Mouse (Mus musculus) forebrain, embryonic 11.5 days (tissue): ENCODE measurements around the gene Gm10354. TPM values are rescaled to one million over a fixed set of nuclear protein-coding genes. Genes with fewer than 3 reads are reported as not detected.
A peak's percentile ranks its signal among the peaks of the same experiment; 100 is the strongest.
"Not testable (repeated sequence)": the region's sequence is repeated elsewhere in the genome, so short reads cannot be mapped to it uniquely, and the experiment has no call there.

Experiments used
- ATAC-seq: fragments of 200-750 bp; cut with Nextera tagmentation; replicated peaks from 2 replicates; pipeline ENCODE4 v1.8.0; 2017; ENCODE audit warnings: moderate TSS enrichment; ENCODE audit not compliant: low FRiP score
- DNase-seq: peaks from one replicate; pipeline ENCODE4 v3.0.0-alpha.2; 2017; ENCODE audit warnings: low spot score
- H3K27ac ChIP-seq: fragments of 300-500 bp; sonication (generic); 2 replicates; pipeline ENCODE4 v1.5.1; 2014; ENCODE audit warnings: low read depth, low read length
- H3K27me3 ChIP-seq: fragments of 300-500 bp; sonication (generic); 2 replicates; pipeline ENCODE4 v1.6.1; 2014; ENCODE audit warnings: mild to moderate bottlenecking, low read length, mixed read lengths; ENCODE audit not compliant: control insufficient read depth, insufficient read depth
- H3K36me3 ChIP-seq: fragments of 300-500 bp; sonication (generic); 2 replicates; pipeline ENCODE4 v1.6.1; 2014; ENCODE audit warnings: mild to moderate bottlenecking, low read length, moderate library complexity, mixed read lengths; ENCODE audit not compliant: control insufficient read depth, insufficient read depth
- H3K4me1 ChIP-seq: fragments of 300-500 bp; sonication (generic); replicated peaks from 2 replicates; pipeline ENCODE4 v1.6.1; 2014; ENCODE audit warnings: low read length, mixed read lengths; ENCODE audit not compliant: control insufficient read depth, insufficient read depth
- H3K4me2 ChIP-seq: fragments of 300-500 bp; sonication (generic); 2 replicates; pipeline ENCODE4 v1.6.1; 2014; ENCODE audit warnings: low read depth, mild to moderate bottlenecking, low read length, moderate library complexity, mixed read lengths; ENCODE audit not compliant: severe bottlenecking
- H3K4me3 ChIP-seq: fragments of 300-500 bp; sonication (generic); 2 replicates; pipeline ENCODE4 v1.5.1; 2014; ENCODE audit warnings: low read depth, low read length
- H3K9ac ChIP-seq: fragments of 300-500 bp; sonication (generic); 2 replicates; pipeline ENCODE4 v1.6.1; 2014; ENCODE audit warnings: low read length
- H3K9me3 ChIP-seq: fragments of 300-500 bp; sonication (generic); 2 replicates; pipeline ENCODE4 v1.6.1; 2016; ENCODE audit warnings: low read length, mixed read lengths; ENCODE audit not compliant: control insufficient read depth
- WGBS: fragments of 180-500 bp; shearing (Covaris S2); extraction: QIAGEN DNeasy Blood & Tissue Kit; methylation state at CpG from one replicate; pipeline ENCODE4 v1.1.7; 2014; 5-methylcytosine and 5-hydroxymethylcytosine counted together
- polyA plus RNA-seq: library from polyadenylated mRNA; unstranded; fragments of >200 nt; fragmentation: Nextera tagmentation; extraction: Ambion mirVana; gene quantifications from 2 replicates; pipeline ENCODE4 v1.2.1, GENCODE M21; 2014

Gene Gm10354
- polyA plus RNA-seq, 1 experiment from 2014 or later: not detected

DNA sequence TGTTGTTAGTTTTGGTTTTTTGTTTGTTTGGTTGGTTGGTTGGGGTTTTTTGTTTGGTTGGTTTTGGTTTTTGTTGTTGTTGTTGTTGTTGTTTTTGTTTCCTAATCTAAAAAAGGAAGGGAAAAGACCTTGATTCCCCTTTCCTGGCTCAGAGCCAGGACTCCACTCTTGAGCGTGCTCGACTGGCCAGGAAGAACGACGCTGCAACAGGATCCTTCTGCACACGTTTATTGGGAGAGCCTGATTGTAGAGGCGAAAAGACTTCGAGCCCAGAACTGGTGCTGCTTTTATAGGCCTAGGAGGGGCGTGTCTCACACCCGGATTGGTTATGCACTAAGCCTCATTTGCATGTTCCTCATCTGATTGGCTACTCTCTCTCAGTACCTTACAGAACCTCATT, 19.3 kb upstream of the Gm10354 start:
- ATAC-seq, H3K9me3 ChIP-seq, H3K27ac ChIP-seq, H3K4me1 ChIP-seq, H3K9ac ChIP-seq, H3K4me3 ChIP-seq, H3K36me3 ChIP-seq, H3K4me2 ChIP-seq, H3K27me3 ChIP-seq, DNase-seq: not testable (repeated sequence)
- WGBS: 81% methylated on average over 9 of the region's 9 CpGs

DNA sequence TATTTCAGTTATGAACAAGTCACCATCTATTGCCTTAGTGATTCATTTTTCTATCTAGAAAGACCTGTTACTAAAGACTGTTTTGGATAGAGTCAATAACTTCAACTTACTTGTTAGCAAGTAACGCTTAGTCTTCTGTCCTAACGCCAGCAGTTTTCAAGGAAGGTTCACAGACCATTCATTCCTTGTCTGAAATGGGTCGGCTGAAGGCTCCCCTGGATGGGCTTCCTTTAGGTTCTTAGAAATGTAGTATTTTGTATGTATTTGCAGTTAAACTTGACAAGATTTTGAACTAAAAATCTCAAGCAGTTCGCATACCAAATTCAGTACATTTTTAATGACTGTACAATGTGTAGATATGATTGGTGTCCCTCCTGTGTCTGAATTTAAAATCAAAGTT, 18.8 kb upstream of the Gm10354 start:
- H3K9ac ChIP-seq, ATAC-seq, H3K9me3 ChIP-seq, H3K4me3 ChIP-seq, H3K4me2 ChIP-seq, H3K27me3 ChIP-seq, H3K36me3 ChIP-seq, H3K4me1 ChIP-seq, H3K27ac ChIP-seq: not testable (repeated sequence)
- WGBS: 83% methylated on average over 4 of the region's 4 CpGs
- peak; percentile 52 for DNase-seq

DNA sequence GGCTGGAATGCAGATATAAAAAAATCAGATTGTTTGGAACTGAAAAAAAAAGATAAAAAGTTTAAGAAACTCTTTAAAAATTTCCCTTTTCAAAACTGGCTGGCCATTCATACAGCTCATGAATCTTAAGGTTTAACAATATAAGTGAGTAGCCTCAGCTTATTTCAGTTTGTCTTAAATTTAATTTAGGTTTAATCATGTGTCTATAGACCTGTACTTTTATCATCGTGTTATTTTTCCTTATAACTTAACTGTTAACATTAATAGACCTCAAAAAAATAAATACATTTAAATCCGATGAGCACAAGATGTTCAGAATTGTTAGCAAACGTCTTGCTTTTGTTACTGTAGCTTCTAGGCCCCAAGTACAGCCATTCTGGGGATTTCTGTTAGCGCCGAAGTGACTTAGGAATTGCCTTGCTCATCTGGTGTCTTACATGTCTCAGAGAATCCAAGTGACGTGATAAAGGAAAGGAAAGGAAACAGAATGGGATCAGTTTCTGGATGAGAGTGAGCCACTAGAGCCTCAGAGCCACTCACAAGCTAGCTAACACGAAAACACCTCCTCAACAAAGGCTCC, 18.0 kb upstream of the Gm10354 start:
- not testable (repeated sequence) for H3K27ac ChIP-seq, DNase-seq, H3K9me3 ChIP-seq, H3K27me3 ChIP-seq, H3K4me2 ChIP-seq, H3K4me1 ChIP-seq, H3K36me3 ChIP-seq, H3K9ac ChIP-seq, ATAC-seq, H3K4me3 ChIP-seq
- WGBS: 75% methylated on average over 6 of the region's 7 CpGs

DNA sequence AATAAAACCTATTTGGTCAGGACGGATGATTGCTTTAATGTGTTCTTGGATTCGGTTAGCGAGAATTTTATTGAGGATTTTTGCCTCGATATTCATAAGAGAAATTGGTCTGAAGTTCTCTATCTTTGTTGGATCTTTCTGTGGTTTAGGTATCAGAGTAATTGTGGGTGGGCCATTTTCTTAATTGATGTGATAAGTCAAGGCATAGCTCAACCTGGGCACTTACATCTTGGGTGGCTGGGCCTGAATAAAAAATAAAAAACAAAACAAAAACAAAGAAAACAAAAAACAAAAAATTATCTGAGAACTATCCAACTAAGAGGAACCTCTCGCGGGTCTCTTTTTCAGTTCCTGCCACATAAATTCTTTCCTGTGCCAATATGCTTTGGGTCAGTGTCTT, 15.4 kb upstream of the Gm10354 start:
- not testable (repeated sequence) for H3K27ac ChIP-seq, H3K9me3 ChIP-seq, H3K9ac ChIP-seq, H3K4me1 ChIP-seq, H3K4me3 ChIP-seq, DNase-seq, H3K27me3 ChIP-seq, H3K4me2 ChIP-seq, H3K36me3 ChIP-seq
- WGBS: 91% methylated on average over 6 of the region's 6 CpGs
- ATAC-seq: peak; percentile 89

DNA sequence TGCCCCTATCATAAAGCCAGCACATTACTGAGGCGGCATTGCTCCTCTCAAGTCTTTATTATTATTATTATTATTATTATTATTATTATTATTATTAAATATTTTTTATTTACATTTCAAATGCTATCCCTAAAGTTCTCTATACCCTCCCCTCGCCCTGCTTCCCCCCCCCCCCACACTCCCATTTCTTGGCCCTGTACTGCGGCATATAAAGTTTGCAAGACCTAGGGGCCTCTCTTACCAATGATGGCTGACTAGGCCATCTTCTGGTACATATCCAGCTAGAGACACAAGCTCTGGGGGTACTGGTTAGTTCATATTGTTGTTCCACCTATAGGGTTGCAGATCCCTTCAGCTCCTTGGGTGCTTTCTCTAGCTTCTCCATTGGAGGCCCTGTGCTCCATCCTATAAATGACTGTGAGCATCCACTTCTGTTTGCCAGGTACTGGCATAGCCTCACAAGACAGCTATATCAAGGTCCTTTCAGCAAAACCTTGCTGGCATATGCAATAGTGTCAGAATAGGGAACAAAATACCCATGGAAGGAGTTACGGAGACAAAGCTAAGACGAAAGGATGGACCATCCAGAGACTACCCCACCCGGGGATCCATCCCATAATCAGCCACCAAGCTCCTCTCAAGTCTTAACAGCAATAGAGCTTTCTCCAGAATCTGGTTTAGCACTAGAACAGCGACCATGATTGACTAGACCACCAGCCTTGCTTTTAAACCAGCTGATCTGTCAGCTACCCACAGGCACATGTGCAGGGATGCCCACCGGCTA, 11.8 kb upstream of the Gm10354 start:
- not testable (repeated sequence) for H3K9ac ChIP-seq, H3K4me2 ChIP-seq, H3K36me3 ChIP-seq, H3K27me3 ChIP-seq, H3K4me3 ChIP-seq, H3K4me1 ChIP-seq, H3K27ac ChIP-seq, H3K9me3 ChIP-seq, DNase-seq
- peak; percentile 56; the same call in 1 of the 2 replicates for ATAC-seq
- WGBS: 82% methylated on average over 7 of the region's 8 CpGs

DNA sequence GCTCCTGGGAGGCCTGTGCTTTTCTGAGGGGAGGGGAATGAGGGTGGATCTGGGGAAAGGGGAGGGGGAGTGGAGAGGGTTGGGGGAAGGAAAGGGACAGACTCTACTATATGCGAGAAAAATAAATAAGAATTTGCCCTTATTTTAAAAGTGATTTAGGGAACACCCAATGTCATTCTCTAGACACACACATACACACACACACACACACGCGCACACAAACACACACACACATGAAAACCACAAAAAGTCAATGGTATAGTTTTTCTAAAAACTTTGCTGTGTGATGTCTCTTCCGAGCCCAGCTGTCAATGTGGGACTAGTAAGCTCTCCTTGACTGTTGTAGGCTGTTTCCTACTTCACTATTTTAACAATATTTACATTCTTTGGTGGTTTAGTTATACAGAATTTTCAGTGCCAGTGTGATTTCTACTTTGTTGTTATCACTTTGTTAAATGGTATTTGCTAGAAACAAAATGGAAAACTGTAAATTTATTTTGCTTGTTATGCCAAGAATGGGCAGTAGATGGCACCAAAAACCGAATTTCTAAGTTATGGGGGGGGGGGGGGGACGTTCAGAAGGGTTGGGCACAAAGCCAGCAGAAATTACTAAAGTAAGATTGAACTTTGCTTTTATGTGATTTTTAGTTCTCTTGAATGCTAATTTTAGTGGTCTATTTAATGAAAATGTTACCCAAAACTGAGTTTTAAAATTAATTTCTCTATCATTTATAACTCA, 8.1 kb upstream of the Gm10354 start:
- H3K4me2 ChIP-seq, H3K36me3 ChIP-seq, H3K27me3 ChIP-seq, H3K4me1 ChIP-seq, H3K4me3 ChIP-seq, H3K9ac ChIP-seq, DNase-seq, H3K27ac ChIP-seq, H3K9me3 ChIP-seq: not testable (repeated sequence)
- ATAC-seq: peak; percentile 80
- 41% methylated on average over 5 of the region's 6 CpGs for WGBS

DNA sequence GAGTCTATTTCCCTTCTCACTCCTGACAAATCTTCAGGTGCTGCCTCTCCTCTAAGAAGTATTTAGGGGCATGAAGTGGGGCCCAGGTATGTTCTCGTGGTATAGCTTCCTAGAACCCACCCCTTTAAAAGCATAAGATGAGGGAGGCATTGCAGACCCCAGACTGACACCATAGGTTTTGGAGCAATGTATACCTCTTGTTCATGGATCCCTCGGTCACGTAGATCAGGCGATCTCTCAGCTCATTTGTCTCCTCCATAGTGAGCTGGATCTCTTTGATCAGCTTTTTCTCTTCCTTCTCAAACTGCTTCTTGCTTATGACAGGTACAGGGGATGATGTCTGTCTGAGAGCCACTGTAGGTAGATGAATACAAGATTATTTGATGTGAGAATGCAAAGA, 1.4 kb downstream of the Gm10354 start:
- WGBS: 84% methylated on average over 4 of the region's 4 CpGs
- H3K27me3 ChIP-seq, H3K4me2 ChIP-seq, H3K36me3 ChIP-seq, H3K9ac ChIP-seq, ATAC-seq, H3K4me3 ChIP-seq, H3K4me1 ChIP-seq, DNase-seq, H3K27ac ChIP-seq: not testable (repeated sequence)
- peaks cover 12% of the 10 kb centered on the region for H3K9me3 ChIP-seq

DNA sequence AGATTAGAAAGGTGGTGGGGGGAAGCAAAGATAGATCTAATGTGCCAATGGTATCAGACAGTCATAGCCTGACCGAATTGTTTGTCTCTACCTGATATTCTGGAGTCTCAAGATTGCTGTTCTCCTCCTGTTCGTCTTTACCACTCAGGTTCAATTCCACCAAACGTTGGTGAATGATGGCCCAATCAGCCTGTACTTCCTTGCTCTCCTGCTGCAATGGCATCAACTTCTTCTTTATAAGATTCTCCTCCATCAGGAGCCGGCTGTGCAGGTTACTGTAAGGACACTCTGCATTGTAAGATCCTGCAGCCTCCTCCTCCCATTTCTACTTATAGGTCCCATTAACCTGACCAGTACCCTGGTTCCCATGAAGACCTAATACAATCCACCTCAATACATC, 3.4 kb downstream of the Gm10354 start:
- peaks cover 12% of the 10 kb centered on the region for H3K9me3 ChIP-seq
- not testable (repeated sequence) for H3K27me3 ChIP-seq, H3K9ac ChIP-seq, ATAC-seq, H3K27ac ChIP-seq, H3K4me1 ChIP-seq, H3K36me3 ChIP-seq, H3K4me2 ChIP-seq, H3K4me3 ChIP-seq, DNase-seq
- WGBS: 66% methylated on average over 3 of the region's 4 CpGs
